Mouse (Mus musculus) embryonic facial prominence, embryonic 15.5 days (tissue): ENCODE results near the gene Bcl10. TPM values are rescaled to one million over a fixed set of nuclear protein-coding genes. Genes with fewer than 3 reads are reported as not detected.
"Not testable (repeated sequence)": the region's sequence is repeated elsewhere in the genome, so short reads cannot be mapped to it uniquely, and the experiment has no call there.

Experiments used
- ATAC-seq: fragments of 200-750 bp; cut with Nextera tagmentation; 2 replicates; pipeline ENCODE4 v1.8.0; 2017; ENCODE audit warnings: low read depth, moderate TSS enrichment; ENCODE audit not compliant: insufficient number of reproducible peaks, low FRiP score, low TSS enrichment
- H3K27ac ChIP-seq: fragments of 300-500 bp; sonication (generic); replicated peaks from 2 replicates; pipeline ENCODE4 v1.5.1; 2015; ENCODE audit warnings: mild to moderate bottlenecking, inconsistent platforms
- H3K27me3 ChIP-seq: fragments of 300-500 bp; sonication (generic); 2 replicates; pipeline ENCODE4 v1.6.1; 2015; ENCODE audit warnings: inconsistent platforms
- H3K36me3 ChIP-seq: fragments of 300-500 bp; sonication (generic); 2 replicates; pipeline ENCODE4 v1.6.1; 2015; ENCODE audit warnings: mild to moderate bottlenecking, inconsistent platforms
- H3K4me1 ChIP-seq: fragments of 300-500 bp; sonication (generic); 2 replicates; pipeline ENCODE4 v1.6.1; 2015; ENCODE audit warnings: inconsistent platforms
- H3K4me2 ChIP-seq: fragments of 300-500 bp; sonication (generic); replicated peaks from 2 replicates; pipeline ENCODE4 v1.6.1; 2015; ENCODE audit warnings: mild to moderate bottlenecking, inconsistent platforms
- H3K4me3 ChIP-seq: fragments of 300-500 bp; sonication (generic); replicated peaks from 2 replicates; pipeline ENCODE4 v1.5.1; 2015; ENCODE audit warnings: mild to moderate bottlenecking, inconsistent platforms
- H3K9ac ChIP-seq: fragments of 300-500 bp; sonication (generic); 2 replicates; pipeline ENCODE4 v1.6.1; 2015; ENCODE audit warnings: inconsistent platforms
- H3K9me3 ChIP-seq: fragments of 300-500 bp; sonication (generic); replicated peaks from 2 replicates; pipeline ENCODE4 v1.6.1; 2016; ENCODE audit warnings: inconsistent platforms
- WGBS: fragments of 180-500 bp; shearing (Covaris S2); methylation state at CpG from one replicate; pipeline ENCODE4 v1.1.7; 2015; 5-methylcytosine and 5-hydroxymethylcytosine counted together
- polyA plus RNA-seq: library from polyadenylated mRNA; unstranded; fragments of >200 nt; fragmentation: Nextera tagmentation; extraction: Ambion mirVana; gene quantifications from 2 replicates; pipeline ENCODE4 v1.2.1, GENCODE M21; 2015

Bcl10 gene
- polyA plus RNA-seq, 1 experiment from 2014 or later: 51.8 TPM

GRCm38 (mm10) chr3:145951287-145952165, 28.9 kb downstream of the Bcl10 start:
- 68% methylated on average over 17 of the region's 17 CpGs for WGBS
- Histone ChIP-seq H3K27me3 (no peaks in the 10 kb centered on the region), H3K4me2 (no peak overlapping the region), H3K4me1 (peaks cover 9% of the 10 kb centered on the region; the same call in 1 of the 2 replicates), H3K9ac (no peak overlapping the region), H3K4me3 (no peak overlapping the region), H3K27ac (no peak overlapping the region), H3K36me3 (no peaks in the 10 kb centered on the region), H3K9me3 (no peaks in the 10 kb centered on the region)
- no peak for ATAC-seq

- no peaks in the 10 kb centered on the region for H3K27me3 ChIP-seq
- WGBS: 89% methylated on average over 7 of the region's 7 CpGs
These were observed 30.3 kb downstream of the Bcl10 start for GRCm38 (mm10) chr3:145952945-145953344.

GRCm38 (mm10) chr3:145953411-145953810, 30.8 kb downstream of the Bcl10 start:
- Histone ChIP-seq H3K36me3 (no peaks in the 10 kb centered on the region), H3K27ac (no peak overlapping the region), H3K9ac (no peak overlapping the region), H3K4me1 (peaks cover 9% of the 10 kb centered on the region; the same call in 1 of the 2 replicates), H3K27me3 (no peaks in the 10 kb centered on the region), H3K9me3 (no peaks in the 10 kb centered on the region), H3K4me3 (no peak overlapping the region), H3K4me2 (no peak overlapping the region)
- 85% methylated on average over 2 of the region's 2 CpGs for WGBS
- ATAC-seq: no peak

More at GRCm38 (mm10) chr3:145952945-145953344, 30.3 kb downstream of the Bcl10 start:
- H3K4me3 ChIP-seq: no peak overlapping the region
- H3K27ac ChIP-seq: no peak overlapping the region
- no peak for ATAC-seq
- H3K4me1 ChIP-seq: peaks cover 9% of the 10 kb centered on the region; the same call in 1 of the 2 replicates
- H3K9ac ChIP-seq: no peak overlapping the region
- H3K4me2 ChIP-seq: no peak overlapping the region
- no peaks in the 10 kb centered on the region for H3K36me3 ChIP-seq
- no peaks in the 10 kb centered on the region for H3K9me3 ChIP-seq

- 0 out of 2 replicates have a peak, but pooled peaks cover 4% of the 10 kb centered on the region for H3K27me3 ChIP-seq
- H3K36me3 ChIP-seq: no peaks in the 10 kb centered on the region
- peak; percentile 60; the same call in 1 of the 2 replicates for ATAC-seq
- H3K9ac ChIP-seq: no peak overlapping the region
- no peak overlapping the region for H3K4me2 ChIP-seq
- peaks cover 22% of the 10 kb centered on the region for H3K4me1 ChIP-seq
- peak overlapping the region; percentile 18; the same call in 1 of the 2 replicates for H3K27ac ChIP-seq
- WGBS: 23% methylated on average over 1 of the region's 1 CpGs
- no peak overlapping the region for H3K4me3 ChIP-seq
- H3K9me3 ChIP-seq: no peaks in the 10 kb centered on the region
These were observed 37.2 kb downstream of the Bcl10 start for GRCm38 (mm10) chr3:145959824-145960223.

- Histone ChIP-seq H3K27me3 (0 out of 2 replicates have a peak, but pooled peaks cover 4% of the 10 kb centered on the region), H3K27ac (no peak overlapping the region), H3K9me3 (no peaks in the 10 kb centered on the region), H3K9ac (no peak overlapping the region), H3K4me3 (no peak overlapping the region), H3K36me3 (no peaks in the 10 kb centered on the region), H3K4me1 (peaks cover 27% of the 10 kb centered on the region), H3K4me2 (no peak overlapping the region)
- WGBS: 28% methylated on average over 9 of the region's 9 CpGs
- ATAC-seq: no peak
These were observed 39.8 kb downstream of the Bcl10 start for GRCm38 (mm10) chr3:145962411-145962810.

GRCm38 (mm10) chr3:145963101-145964017, 40.8 kb downstream of the Bcl10 start:
- no peak overlapping the region for H3K9ac ChIP-seq
- no peaks in the 10 kb centered on the region for H3K36me3 ChIP-seq
- ATAC-seq: 0 out of 2 replicates have a peak, but pooled peaks have one; percentile 29
- H3K4me1 ChIP-seq: peaks cover 27% of the 10 kb centered on the region
- peak overlapping the region; percentile 15 for H3K4me3 ChIP-seq
- WGBS: 19% methylated on average over 31 of the region's 31 CpGs
- peak overlapping the region; percentile 39 for H3K4me2 ChIP-seq
- no peaks in the 10 kb centered on the region for H3K9me3 ChIP-seq
- 0 out of 2 replicates have a peak, but pooled peaks cover 4% of the 10 kb centered on the region for H3K27me3 ChIP-seq
- no peak overlapping the region for H3K27ac ChIP-seq

GRCm38 (mm10) chr3:145964018-145964387, 41.4 kb downstream of the Bcl10 start:
- peak overlapping the region; percentile 39 for H3K4me2 ChIP-seq
- H3K9me3 ChIP-seq: no peaks in the 10 kb centered on the region
- WGBS: 17% methylated on average over 10 of the region's 10 CpGs
- no peak overlapping the region for H3K9ac ChIP-seq
- ATAC-seq: no peak
- H3K36me3 ChIP-seq: no peaks in the 10 kb centered on the region
- peak overlapping the region; percentile 48; the same call in 1 of the 2 replicates for H3K27ac ChIP-seq
- H3K27me3 ChIP-seq: 0 out of 2 replicates have a peak, but pooled peaks cover 4% of the 10 kb centered on the region
- peaks cover 27% of the 10 kb centered on the region for H3K4me1 ChIP-seq
- H3K4me3 ChIP-seq: peak overlapping the region; percentile 15

- 5% methylated on average over 10 of the region's 10 CpGs for WGBS
- 0 out of 2 replicates have a peak overlapping the region, but pooled peaks have one; percentile 48 for H3K27ac ChIP-seq
These were observed 41.9 kb downstream of the Bcl10 start for GRCm38 (mm10) chr3:145964473-145964872.

GRCm38 (mm10) chr3:145965583-145965982, 43.0 kb downstream of the Bcl10 start:
- H3K4me1 ChIP-seq: peaks cover 24% of the 10 kb centered on the region
- H3K4me3 ChIP-seq, H3K27ac ChIP-seq, H3K36me3 ChIP-seq, ATAC-seq, H3K9me3 ChIP-seq, H3K4me2 ChIP-seq, H3K9ac ChIP-seq, H3K27me3 ChIP-seq: not testable (repeated sequence)
- WGBS: 72% methylated on average over 3 of the region's 3 CpGs

More at GRCm38 (mm10) chr3:145964473-145964872, 41.9 kb downstream of the Bcl10 start:
- H3K9ac ChIP-seq: no peak overlapping the region
- H3K4me1 ChIP-seq: peaks cover 27% of the 10 kb centered on the region
- H3K4me3 ChIP-seq: peak overlapping the region; percentile 15; the same call in 1 of the 2 replicates
- no peaks in the 10 kb centered on the region for H3K9me3 ChIP-seq
- no peaks in the 10 kb centered on the region for H3K36me3 ChIP-seq
- ATAC-seq: peak; percentile 56; the same call in 1 of the 2 replicates
- H3K27me3 ChIP-seq: 0 out of 2 replicates have a peak, but pooled peaks cover 4% of the 10 kb centered on the region
- H3K4me2 ChIP-seq: peak overlapping the region; percentile 39

- no peak overlapping the region for H3K4me3 ChIP-seq
- H3K27me3 ChIP-seq: 0 out of 2 replicates have a peak, but pooled peaks cover 4% of the 10 kb centered on the region
- ATAC-seq: no peak
- no peak overlapping the region for H3K9ac ChIP-seq
- H3K9me3 ChIP-seq: no peaks in the 10 kb centered on the region
- 86% methylated on average over 5 of the region's 5 CpGs for WGBS
- H3K36me3 ChIP-seq: no peaks in the 10 kb centered on the region
- H3K4me1 ChIP-seq: peaks cover 31% of the 10 kb centered on the region
- no peak overlapping the region for H3K4me2 ChIP-seq
- no peak overlapping the region for H3K27ac ChIP-seq
These were observed 44.2 kb downstream of the Bcl10 start for GRCm38 (mm10) chr3:145966806-145967205.
